Mouse (Mus musculus) frontal cortex, postnatal 10 days (tissue): ENCODE results near the gene Stk4.
A peak's percentile ranks its signal among the peaks of the same experiment; 100 is the strongest.

Experiments
- DNase-seq, 2 experiments: peaks; one replicate each; pipeline ENCODE4 v3.0.0; 2022; ENCODE audit warnings: low spot score in 2 of 2, mixed read lengths in 1 of 2

Gene Stk4

GRCm38 (mm10) chr2:164081577-164081976 is 11.5 kb downstream of the Stk4 start:
- DNase-seq = no peak

- DNase-seq = no peak
Observed at GRCm38 (mm10) chr2:164082175-164082574, 12.1 kb downstream of the Stk4 start.

DNA sequence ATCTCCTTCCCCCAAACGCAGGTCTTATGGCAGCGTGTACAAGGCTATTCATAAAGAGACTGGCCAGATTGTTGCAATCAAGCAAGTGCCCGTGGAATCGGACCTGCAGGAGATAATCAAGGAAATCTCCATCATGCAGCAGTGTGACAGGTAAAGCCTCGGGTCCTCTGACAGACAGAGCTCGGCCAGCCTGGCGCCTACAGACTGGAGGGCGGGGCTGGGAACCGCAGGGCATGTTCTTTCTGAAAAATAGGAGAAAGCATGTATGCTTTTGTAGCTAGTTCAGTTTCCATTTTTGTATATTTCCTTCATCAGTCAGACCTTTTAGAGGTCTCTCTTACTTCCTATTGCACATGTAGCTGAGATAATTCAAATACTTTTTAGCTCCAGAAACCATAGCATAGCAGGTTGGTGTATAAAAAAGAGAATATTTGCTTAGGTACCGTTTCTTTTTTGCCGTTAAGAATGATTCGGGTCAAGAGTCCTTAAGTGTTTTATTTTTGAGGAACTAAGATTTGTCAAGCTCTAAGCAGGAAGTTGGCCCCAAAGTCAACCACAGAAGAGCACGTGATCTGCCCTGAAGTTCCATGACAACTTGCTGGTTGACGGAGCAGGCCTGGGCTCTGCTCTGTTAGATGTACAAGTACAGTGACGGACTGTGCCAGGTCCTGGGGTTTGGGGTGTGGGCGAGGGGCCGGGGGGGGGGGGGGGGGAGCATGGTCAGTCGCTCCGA is 13.7 kb downstream of the Stk4 start:
- no peak for DNase-seq

DNA sequence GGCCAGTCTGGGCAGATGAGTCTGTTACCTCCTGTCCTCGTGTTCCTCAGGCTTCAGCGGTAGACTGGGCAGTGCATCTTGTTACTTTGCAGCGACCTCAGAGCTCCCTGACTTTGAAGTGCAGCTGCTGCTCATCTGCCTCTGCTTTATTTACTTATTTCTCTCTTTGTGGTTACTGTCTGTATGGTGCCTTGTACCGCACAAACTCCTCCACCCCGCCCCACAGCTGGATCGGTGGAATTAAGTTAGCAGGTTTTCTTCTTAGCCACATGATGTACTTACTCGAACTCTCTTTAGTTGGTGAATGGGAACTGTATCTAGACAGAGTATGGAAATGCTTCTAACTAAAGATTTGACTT is 14.2 kb downstream of the Stk4 start:
- no peak for DNase-seq

- no peak for DNase-seq
Observed at GRCm38 (mm10) chr2:164087416-164088017, 17.4 kb downstream of the Stk4 start.

DNA sequence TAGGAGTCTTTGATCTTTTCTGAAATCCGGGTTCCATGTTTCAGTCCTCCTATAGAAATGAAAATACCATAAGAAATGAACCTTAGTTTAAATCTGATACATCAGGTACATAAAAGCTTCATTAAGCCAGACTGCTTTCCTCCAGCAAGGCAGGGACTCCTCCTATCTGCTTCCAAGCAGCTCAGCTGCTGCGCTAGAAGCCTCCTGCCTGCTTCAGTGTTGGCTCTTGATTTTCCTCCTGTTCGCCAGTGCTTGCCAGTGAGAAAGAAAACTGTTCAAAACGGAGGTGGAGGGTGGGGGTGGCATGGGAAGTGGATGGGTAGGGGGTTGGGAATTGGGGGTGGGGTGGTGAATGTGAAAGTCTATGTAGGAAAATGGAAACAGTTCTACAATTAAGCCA is 19.4 kb downstream of the Stk4 start:
- DNase-seq = no peak

GRCm38 (mm10) chr2:164094152-164094551 is 24.0 kb downstream of the Stk4 start:
- no peak for DNase-seq

DNA sequence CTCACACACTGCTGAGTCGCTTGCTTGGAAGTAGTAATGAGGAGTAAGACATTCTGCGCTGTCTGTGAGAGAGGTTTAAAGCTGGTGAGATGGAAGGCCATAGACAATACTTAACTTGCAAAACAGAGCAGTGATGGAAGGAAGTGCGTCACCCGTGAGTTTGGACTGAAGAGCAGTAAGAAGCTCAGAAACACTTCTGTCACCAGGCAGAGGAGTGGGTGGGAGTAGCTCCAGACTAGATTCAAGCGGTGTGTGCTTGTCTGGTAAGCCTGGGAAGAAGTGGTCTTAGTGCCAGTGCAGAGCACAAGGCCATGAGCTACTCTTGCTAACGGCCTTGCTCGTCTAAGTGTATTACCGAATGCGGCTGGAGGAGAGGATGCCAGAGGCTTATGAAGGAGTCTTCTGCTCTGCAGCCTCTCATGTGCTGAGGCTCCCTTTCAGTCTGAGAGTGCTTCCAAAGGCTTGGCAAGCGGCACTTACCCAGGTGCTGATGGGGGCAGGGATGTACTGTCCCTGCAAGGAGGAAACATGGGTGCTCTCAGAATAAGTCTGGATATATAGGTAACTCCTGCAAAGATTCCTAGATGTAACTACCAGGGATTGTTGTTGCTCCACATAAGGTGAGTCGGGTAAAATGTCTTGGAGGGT is 28.6 kb downstream of the Stk4 start:
- DNase-seq = no peak

DNA sequence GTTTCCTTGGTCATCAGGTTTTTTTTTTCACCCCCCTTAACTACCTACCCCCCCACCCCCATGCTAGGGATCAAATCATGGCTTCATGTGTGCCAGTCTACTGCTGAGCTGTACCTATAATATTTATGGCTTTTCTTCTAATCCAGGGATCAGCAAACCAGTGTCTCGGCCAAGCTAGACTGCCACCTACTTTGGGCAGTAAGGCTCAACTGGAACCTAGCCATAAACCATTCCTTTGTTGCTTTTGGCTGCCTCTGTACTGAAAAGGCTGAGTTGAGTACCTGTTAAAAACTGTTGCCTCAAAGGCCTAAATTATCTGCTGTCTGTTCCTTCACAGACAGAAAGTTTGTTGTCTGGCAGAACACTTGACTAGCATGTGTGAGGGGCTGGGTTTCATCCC is 31.8 kb downstream of the Stk4 start:
- no peak for DNase-seq

DNA sequence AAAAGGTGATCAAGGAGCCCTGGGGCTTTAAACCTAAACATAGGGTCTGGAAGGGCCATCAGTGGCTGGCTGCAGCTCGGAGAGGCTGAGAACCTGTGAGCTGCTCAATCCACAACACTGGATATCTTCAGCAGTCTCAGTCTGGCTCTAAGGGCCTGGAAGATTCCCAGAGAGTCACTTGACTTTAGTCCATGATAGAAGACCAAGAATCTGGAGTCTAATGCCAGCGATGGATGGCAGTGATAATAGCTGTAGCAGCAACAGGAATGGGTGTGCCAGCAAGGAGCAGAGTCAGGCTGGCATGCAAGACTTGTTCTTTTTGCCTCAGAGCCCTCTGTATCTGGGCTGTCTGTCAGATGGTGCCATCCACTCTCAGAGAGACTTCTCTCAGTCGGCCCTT is 32.2 kb downstream of the Stk4 start:
- no peak for DNase-seq

DNA sequence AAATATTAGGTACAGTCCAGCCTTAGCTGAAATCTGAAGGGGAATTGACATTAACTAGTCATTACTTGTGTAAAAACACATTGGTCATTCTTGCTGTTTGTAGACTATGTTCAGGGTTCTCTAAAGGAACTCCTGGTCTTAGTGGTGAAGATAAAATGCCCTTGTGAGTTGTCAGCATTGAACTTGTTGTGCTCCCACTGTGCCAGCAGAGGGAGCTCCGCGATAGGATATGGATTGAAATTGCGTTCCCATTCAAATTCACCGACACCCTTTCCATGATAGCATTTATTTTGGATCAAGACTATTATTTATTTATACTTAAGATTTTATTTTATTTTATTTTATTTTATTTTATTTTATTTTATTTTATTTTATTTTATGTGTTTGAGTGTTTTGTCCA is 33.4 kb downstream of the Stk4 start:
- peak in 1 of 2 experiments; percentile 71 for DNase-seq

- DNase-seq = no peak
Observed at GRCm38 (mm10) chr2:164106287-164107035, 36.3 kb downstream of the Stk4 start.

GRCm38 (mm10) chr2:164107125-164107874 is 37.2 kb downstream of the Stk4 start:
- no peak for DNase-seq

DNA sequence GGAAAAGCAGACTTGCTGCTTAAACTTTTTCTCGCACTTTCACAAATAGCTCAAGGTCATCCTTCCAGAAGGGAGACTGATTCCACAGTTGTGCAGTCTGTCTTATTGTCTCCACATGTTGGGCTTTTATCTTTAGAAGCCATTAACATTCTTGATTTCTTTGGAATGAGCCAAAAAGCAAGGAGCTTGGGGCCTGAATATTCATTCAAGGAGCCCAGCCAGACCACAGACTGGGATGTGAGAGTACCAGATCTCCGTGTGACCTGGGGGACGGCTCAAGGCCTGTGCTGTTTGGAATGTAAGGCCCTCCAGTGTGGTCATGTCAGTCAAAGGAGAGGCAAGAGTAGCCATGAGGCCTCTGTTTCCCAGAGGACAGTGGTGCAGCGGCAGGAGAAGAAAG is 38.4 kb downstream of the Stk4 start:
- no peak for DNase-seq

- no peak for DNase-seq
Observed at GRCm38 (mm10) chr2:164111546-164111945, 41.4 kb downstream of the Stk4 start.

- no peak for DNase-seq
Observed at GRCm38 (mm10) chr2:164114051-164114450, 43.9 kb downstream of the Stk4 start.

DNA sequence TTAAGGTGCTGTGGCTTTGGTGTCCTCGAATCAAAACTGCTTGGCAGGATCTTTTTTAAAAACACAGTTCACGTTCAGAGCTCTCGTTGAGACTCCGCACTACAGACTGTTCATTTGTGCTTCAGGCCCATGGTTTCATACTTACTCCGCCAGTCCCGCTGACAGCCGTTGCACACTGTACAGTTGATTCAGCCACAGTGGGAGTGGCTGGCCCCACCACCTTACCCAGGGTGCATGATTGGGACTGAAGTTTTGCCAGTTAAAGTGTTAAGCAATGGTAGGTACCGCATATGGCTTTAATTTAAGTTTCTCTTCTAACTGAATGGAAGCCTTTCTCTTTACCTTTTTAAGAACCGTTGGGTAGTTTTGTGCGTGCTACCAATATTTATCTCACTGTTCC is 45.4 kb downstream of the Stk4 start:
- DNase-seq = no peak

- DNase-seq = no peak
Observed at GRCm38 (mm10) chr2:164119503-164119902, 49.4 kb downstream of the Stk4 start.

DNA sequence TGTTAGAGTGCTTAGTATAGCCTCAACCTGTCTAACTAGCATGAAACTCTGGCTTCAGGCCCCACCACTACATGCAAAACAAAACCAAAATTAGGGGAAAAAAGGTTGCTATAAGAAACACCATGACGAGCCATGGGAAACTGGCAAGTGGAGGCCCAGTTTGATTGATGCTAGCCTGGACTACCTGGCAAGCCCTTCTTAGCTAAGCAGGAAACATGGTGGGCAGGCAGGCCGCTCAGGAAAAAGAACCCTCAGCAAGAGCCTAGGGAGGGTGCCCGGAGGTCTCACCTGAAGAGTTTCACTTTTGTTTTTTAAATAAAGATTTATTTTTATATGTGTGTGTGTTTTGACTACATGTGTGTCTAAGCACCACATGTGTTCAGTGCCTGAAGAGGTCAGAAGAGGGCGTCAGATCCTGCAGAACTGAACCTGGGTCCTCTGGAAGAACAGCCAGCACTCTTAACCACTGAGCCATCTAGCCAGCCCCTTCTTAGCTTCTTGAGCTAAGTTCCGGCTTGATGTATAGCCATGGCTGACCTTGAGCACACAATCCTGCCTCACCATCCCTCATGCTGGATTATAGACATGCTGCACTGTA is 53.1 kb downstream of the Stk4 start:
- DNase-seq = no peak

DNA sequence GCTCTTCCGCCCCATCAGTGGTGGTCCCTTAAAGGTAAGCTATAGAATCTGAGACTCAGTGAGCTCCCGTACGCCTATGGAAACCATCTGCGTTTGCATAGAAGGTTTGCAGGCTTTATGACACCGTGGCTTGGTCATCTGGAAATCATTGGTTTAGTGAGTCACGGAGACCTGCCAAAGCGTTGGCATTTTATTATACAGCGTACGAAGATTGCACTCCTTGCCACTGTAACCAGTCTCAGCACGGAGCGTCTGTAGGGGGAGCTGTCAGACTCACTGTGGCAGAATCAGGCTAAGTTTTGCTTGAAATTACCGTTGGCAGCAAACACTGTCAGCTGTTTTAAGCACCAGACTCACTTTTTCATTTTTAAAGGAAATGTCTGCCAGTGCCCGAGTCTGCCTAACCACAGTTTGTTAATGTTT is 56.4 kb downstream of the Stk4 start:
- DNase-seq = peak in 1 of 2 experiments; percentile 43

GRCm38 (mm10) chr2:164127297-164127696 is 57.2 kb downstream of the Stk4 start:
- no peak for DNase-seq
